Mouse (Mus musculus): Measurements from ENCODE around the gene Doc2g.
"Not testable (repeated sequence)": the region's sequence is repeated elsewhere in the genome, so short reads cannot be mapped to it uniquely, and the experiment has no call there.

Gene Doc2g

DNA sequence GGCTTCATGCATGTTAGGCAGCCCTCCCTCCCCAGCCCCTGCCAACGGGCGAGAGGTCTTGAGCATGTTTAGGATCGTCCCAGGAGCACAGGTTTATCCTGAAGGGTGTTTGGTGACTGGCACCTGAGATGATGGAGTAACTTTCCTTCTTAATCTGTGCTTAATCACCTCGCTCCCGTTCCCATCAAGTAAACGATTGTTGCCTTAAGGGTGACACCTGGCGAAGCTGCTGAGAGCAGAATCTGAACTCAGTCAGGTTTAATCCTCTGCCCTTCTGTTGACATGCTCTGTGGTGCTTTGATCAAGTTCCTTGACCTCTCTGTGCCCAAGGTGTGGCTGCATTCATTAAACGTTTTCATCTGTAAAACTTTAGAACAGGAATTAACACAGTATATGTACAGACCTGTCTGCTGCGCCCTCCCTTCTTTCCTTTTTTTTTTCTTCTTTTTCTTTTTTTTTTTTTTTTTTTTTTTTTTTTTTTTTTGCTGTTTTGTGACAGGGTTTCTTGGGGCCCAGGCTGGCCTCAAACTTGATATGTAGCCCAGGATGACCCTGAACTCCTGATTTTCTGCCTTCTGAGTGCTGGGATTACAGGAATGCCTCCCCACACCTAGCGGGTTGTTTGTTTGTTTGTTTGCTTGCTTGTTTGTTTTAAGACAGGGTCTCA is 14.9 kb downstream of the Doc2g start:
- DNase-seq (ENCODE audit: low spot score in 2 of 2) = no peak

DNA sequence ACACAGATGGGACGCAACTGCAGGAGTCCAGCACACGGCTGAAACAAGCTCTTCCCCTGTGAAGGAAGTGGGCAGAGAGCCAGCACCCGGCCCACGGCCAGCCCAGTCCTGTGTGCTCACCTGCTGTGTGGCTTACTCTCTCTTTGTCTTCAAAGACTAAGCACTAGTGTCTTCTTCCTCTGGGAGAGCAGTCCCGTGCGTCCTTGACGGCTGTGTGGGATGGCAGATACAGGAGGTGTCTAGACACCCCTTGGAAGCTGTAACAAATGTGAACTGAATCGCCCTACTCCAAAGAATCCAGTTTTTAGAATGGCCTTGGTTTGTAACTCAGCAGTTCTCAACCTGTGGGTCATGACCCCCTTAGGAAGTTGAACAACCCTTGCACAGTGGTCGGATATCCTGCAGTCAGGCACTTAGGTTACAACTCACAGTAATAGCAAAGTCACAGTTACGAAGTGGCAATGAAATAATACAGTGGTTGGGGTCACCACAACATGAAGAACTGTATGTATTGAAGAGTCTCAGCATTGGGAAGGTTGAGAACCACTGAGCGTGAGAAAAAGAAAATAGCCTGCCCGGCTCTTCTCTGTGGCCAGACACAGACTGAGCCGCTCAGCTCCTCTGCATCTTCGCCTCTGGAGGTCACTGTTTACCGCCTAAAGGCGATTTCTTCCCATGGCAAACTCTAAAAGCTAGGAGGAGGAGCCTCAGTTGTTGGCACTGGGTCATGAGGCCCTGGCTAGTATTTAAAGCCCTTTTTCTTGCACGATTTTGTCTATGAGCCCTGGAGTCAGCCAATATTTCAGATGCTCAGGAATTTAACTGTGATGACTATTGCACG is 15.8 kb downstream of the Doc2g start:
- DNase-seq (ENCODE audit: low spot score in 2 of 2) = peak; percentile 74 to 80

- DNase-seq (ENCODE audit: low spot score in 2 of 2) = no peak
Measured at GRCm38 (mm10) chr19:4023185-4023584, 20.1 kb downstream of the Doc2g start.

- no peak for DNase-seq (ENCODE audit: low spot score in 2 of 2)
Measured at GRCm38 (mm10) chr19:4027576-4027975, 24.5 kb downstream of the Doc2g start.

GRCm38 (mm10) chr19:4032668-4033067 is 29.6 kb downstream of the Doc2g start:
- no peak for DNase-seq (ENCODE audit: low spot score in 2 of 2)

- no peak for DNase-seq (ENCODE audit: low spot score in 2 of 2)
Measured at GRCm38 (mm10) chr19:4033298-4033697, 30.2 kb downstream of the Doc2g start.

DNA sequence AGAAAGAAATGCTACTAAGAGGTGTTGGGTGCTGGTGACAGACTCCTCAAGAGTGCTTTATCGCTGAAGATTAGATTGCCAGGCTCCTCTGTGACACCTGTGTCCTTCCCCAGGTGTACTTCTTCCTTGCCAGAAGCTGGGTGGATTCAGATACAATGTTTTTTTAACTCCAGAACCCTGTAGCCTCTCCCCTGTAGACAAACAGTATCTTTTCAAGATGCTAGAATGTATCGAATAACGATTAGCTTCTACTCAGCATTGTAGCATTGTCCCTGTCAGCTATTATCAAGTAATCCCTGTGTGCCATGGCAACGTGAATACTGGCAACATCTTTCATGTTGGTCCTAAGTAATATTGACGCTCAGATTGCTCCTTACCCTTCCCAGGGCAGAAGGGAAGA is 30.6 kb downstream of the Doc2g start:
- DNase-seq (ENCODE audit: low spot score in 2 of 2) = no peak

GRCm38 (mm10) chr19:4036327-4037045 is 33.4 kb downstream of the Doc2g start:
- DNase-seq (ENCODE audit: low spot score in 2 of 2) = no peak

- not testable (repeated sequence) for DNase-seq (ENCODE audit: low spot score in 2 of 2)
Measured at GRCm38 (mm10) chr19:4037154-4037787, 34.2 kb downstream of the Doc2g start.

GRCm38 (mm10) chr19:4037788-4038232 is 34.7 kb downstream of the Doc2g start, which contains the start of gene Gstp1:
Gene Gstp1 (minus strand): TSS chr19:4037985.
- DNase-seq (ENCODE audit: low spot score in 2 of 2) = peak; percentile 81 to 89

DNA sequence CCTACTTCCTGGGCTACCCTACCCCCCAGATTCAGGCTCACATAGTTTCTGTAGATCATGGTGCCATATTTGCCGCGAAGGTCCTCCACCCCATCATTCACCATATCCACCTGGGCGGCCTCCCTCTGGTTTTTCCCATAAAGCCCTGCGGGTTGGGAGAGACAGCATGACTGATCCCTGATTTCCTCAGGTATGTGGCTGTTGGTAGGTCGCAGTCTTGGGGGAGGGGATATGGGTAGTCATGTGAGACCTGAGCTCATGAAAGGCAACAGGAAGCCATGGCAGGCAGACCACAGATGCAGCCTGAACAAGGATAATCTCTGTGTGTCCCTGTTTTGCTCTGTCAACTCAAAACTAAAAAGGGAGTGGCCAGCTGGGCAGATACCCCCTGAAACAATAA is 37.8 kb downstream of the Doc2g start:
- not testable (repeated sequence) for DNase-seq (ENCODE audit: low spot score in 2 of 2)

- DNase-seq (ENCODE audit: low spot score in 2 of 2) = not testable (repeated sequence)
Measured at GRCm38 (mm10) chr19:4041500-4041899, 38.4 kb downstream of the Doc2g start.

GRCm38 (mm10) chr19:4042124-4042523 is 39.0 kb downstream of the Doc2g start:
- DNase-seq (ENCODE audit: low spot score in 2 of 2) = peak in 1 of 2 experiments; percentile 23

- not testable (repeated sequence) for DNase-seq (ENCODE audit: low spot score in 2 of 2)
Measured at GRCm38 (mm10) chr19:4044109-4044508, 41.0 kb downstream of the Doc2g start.

DNA sequence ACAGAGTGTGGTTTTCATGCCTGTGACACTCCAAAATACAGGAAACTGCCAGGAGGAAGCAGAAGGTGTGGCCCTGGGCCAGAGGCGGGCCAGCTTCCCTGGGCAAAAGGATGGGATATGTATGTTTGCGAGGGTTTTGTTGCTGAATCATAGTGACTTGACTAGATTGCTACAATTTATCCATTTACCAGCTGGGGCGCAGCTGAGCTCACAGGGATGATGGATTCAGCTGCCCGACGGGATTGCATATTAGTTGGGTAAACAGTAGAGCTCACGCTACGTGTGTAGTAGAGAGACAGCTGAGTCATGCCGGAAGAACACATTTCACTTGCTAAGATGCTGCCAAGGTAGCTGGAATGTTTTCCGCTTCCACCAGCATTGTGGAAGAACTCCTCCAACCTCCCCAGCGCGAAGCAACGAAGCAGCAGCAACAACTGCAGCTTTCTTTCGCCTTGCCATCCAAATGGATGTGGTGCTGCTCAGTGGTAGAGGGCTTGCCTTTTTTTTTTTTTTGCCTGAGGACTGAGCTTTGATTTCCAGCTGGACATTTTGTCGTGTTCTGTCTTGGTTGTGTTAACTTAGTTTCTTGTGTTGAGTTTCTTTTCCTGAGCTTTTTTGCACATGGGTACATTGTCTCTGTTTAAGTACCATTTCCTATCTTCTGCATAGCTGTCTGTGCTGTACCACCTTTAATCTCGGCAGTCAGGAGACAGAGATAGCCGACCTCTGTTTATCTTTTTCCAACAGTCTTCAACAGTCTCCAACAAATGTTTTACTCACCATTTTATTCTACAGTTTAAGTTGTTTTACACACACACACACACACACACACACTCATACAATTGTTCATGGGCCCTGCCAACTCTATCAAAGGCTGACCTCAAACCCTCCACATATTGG is 43.1 kb downstream of the Doc2g start, which contains the start of gene Gstp2:
Gstp2 (minus strand) TSS at position 58 of the 900 bp plus-strand sequence.
- DNase-seq (ENCODE audit: low spot score in 2 of 2) = peak; percentile 66 to 75

DNA sequence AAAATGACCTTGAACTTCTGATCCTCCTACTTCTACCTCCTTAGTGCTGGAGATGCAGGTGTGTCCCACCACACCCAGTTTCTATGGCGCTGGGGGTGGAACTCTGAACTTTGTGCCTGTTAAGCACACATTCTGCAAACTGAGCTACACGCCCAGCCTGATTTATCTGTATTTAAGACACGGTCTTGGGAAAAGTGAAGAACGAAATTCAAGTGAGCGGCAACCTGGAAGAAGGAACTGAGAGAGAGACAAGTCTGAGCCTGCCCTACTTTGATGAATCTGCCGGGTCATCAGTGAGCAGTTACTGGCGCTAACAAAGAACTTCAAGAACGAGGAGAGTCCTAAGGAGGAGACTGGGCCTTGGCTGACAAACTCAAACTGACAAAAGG is 43.7 kb downstream of the Doc2g start:
- DNase-seq (ENCODE audit: low spot score in 2 of 2) = peak in 1 of 2 experiments; percentile 54

GRCm38 (mm10) chr19:4047859-4048258 is 44.7 kb downstream of the Doc2g start:
- DNase-seq (ENCODE audit: low spot score in 2 of 2) = peak; percentile 85 to 96

DNA sequence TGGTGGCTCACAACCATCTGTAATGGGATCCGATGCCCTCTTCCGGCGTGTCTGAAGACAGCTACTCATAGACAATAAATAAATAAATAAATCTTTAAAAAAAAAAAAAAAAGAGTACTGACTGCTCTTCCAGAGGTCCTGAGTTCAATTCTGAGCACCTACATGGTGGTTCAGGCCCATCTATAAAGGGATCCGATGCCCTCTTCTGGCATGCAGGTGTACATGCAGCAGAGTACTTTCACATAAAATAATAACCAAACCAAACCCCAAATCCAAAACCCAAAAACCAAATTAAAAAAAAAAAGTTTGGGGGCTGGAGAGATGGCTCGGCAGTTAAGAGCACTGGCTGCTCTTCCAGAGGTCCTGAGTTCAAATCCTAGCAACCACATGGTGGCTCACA is 46.0 kb downstream of the Doc2g start:
- not testable (repeated sequence) for DNase-seq (ENCODE audit: low spot score in 2 of 2)

DNA sequence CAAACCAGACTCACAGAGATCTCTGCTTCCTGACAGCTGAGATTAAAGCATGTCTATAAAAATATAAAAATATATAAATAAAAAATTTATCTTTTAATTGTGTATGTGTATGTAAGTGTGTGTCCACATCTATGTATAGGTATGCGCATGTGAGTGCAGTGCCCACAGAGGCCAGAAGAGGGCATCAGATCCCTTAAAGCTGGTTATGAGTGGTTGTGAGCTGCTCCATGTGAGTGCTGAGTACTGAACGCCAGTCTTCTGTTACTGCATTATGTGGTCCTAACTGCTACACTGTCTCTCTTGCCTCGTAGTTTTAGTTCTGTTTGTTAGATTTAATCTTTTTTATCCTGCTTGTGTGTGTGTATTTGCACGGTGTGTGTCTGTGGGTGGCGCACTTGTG is 47.9 kb downstream of the Doc2g start:
- DNase-seq (ENCODE audit: low spot score in 2 of 2) = peak in 1 of 2 experiments; percentile 35

DNA sequence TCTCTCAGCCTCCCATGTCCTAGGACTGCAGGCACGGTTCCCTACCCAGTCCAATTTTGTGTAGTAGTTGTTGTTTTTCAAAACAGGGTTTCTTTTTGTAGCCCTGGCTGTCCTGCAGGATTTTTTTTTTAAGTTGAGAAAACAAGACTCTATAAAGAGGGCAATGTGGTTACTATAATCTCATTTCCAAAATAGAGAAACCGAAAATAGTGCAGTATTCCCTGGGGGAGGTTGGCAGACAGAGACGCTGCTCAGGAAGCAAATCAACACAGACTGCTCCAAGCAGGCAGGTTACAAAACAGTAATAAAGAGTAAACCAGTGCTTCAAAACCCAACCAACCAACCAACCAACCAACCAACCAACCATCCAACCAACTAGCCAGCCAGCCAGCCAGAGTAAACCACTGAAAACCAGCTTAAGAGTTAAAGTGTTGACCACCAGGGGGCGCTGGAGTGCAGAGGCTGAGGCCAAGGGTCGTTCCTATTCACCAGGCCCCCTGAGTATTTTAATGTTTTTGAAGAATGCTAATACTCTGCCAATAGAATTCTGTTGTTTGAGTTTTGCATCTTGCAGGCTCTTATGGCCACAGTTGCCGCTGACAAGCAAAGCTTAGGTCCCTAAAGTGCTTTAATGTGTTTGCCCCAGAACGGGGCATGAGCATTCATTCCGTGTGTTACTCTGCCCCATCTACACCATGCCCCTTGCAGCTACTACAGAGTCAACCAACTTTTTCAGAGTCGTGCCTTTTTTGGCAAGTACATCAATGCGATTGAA is 48.8 kb downstream of the Doc2g start:
- peak; percentile 75 to 94 for DNase-seq (ENCODE audit: low spot score in 2 of 2)

Data from spleen, postnatal 4 days (tissue).